Mouse (Mus musculus) myocyte (in vitro differentiated cells): ENCODE results near the gene Tmem120b. TPM values are rescaled to one million over a fixed set of nuclear protein-coding genes. Genes with fewer than 3 reads are reported as not detected.
"Not testable (repeated sequence)": the region's sequence is repeated elsewhere in the genome, so short reads cannot be mapped to it uniquely, and the experiment has no call there.

Experiments
- H3K27me3 ChIP-seq: one replicate; pipeline ENCODE4 v1.6.1; 2011; ENCODE audit not compliant: control insufficient read depth, insufficient read depth, insufficient read length
- H3K36me3 ChIP-seq: one replicate; pipeline ENCODE4 v1.6.1; 2011; ENCODE audit not compliant: control insufficient read depth, insufficient read depth
- H3K4me2 ChIP-seq: one replicate; pipeline ENCODE4 v1.6.1; 2011; ENCODE audit warnings: low read depth, control low read depth
- H3K4me3 ChIP-seq: one replicate; pipeline ENCODE4 v1.5.1; 2011; ENCODE audit warnings: mild to moderate bottlenecking, control low read depth, moderate library complexity
- H3K79me2 ChIP-seq: one replicate; pipeline ENCODE4 v1.6.1; 2011; ENCODE audit not compliant: control insufficient read depth, insufficient read depth
- H3ac ChIP-seq: one replicate; pipeline ENCODE4 v1.6.1; 2011; ENCODE audit not compliant: control insufficient read depth, insufficient read length
- CEBPB ChIP-seq: IDR thresholded peaks from 2 replicates; pipeline ENCODE4 v1.6.1; 2011; ENCODE audit warnings: mild to moderate bottlenecking, moderate library complexity; ENCODE audit not compliant: poor library complexity, insufficient read depth, severe bottlenecking
- E2F4 ChIP-seq: IDR thresholded peaks from one replicate; pipeline ENCODE4 v1.6.1; 2011; ENCODE audit warnings: mild to moderate bottlenecking, control low read depth, moderate library complexity; ENCODE audit not compliant: insufficient read depth
- MAX ChIP-seq: IDR thresholded peaks from one replicate; pipeline ENCODE4 v1.6.1; 2011; ENCODE audit warnings: low read depth, mild to moderate bottlenecking, control low read depth
- MYOD1 ChIP-seq, 3 experiments: IDR thresholded peaks; one replicate each; pipeline ENCODE4 v1.6.1; 2011; ENCODE audit warnings: control low read depth in 2 of 3, low read depth in 2 of 3, mild to moderate bottlenecking in 2 of 3, moderate library complexity in 1 of 3; ENCODE audit not compliant: insufficient read length in 2 of 3, control insufficient read depth in 1 of 3
- MYOG ChIP-seq, 3 experiments: IDR thresholded peaks; one replicate each; pipeline ENCODE4 v1.6.1; 2011; ENCODE audit warnings: control low read depth in 2 of 3, low read depth in 2 of 3, mild to moderate bottlenecking in 2 of 3; ENCODE audit not compliant: insufficient read length in 2 of 3, control insufficient read depth in 1 of 3, insufficient read depth in 1 of 3
- POLR2A ChIP-seq: IDR thresholded peaks from one replicate; pipeline ENCODE4 v1.6.1; 2011; ENCODE audit warnings: low read depth, mild to moderate bottlenecking, control low read depth, moderate library complexity; ENCODE audit not compliant: insufficient read length
- POLR2AphosphoS2 ChIP-seq: IDR thresholded peaks from one replicate; pipeline ENCODE4 v1.6.1; 2011; ENCODE audit warnings: low read depth, control low read depth; ENCODE audit not compliant: insufficient read length
- REST ChIP-seq: IDR thresholded peaks from one replicate; pipeline ENCODE4 v1.6.1; 2011; ENCODE audit warnings: mild to moderate bottlenecking, control low read depth, moderate library complexity; ENCODE audit not compliant: insufficient read depth, insufficient read length
- SRF ChIP-seq: IDR thresholded peaks from one replicate; pipeline ENCODE4 v1.6.1; 2011; ENCODE audit warnings: low read depth; ENCODE audit not compliant: control insufficient read depth, insufficient read length
- TCF12 ChIP-seq: IDR thresholded peaks from one replicate; pipeline ENCODE4 v1.6.1; 2011; ENCODE audit warnings: mild to moderate bottlenecking, control low read depth; ENCODE audit not compliant: poor library complexity, insufficient read depth, severe bottlenecking
- TCF3 ChIP-seq: IDR thresholded peaks from one replicate; pipeline ENCODE4 v1.6.1; 2011; ENCODE audit warnings: low read depth, control low read depth; ENCODE audit not compliant: insufficient read length
- USF1 ChIP-seq: IDR thresholded peaks from one replicate; pipeline ENCODE4 v1.6.1; 2011; ENCODE audit warnings: low read depth, mild to moderate bottlenecking, control low read depth, moderate library complexity
- polyA plus RNA-seq: library from polyadenylated mRNA; unstranded; fragments of >200 nt; fragmentation: generic; extraction: Trizol; gene quantifications from one replicate; pipeline ENCODE4 v1.2.1, GENCODE M21; 2012; ENCODE audit warnings: missing spikeins

Gene Tmem120b
- polyA plus RNA-seq, 1 experiment = 41.3 TPM

GRCm38 (mm10) chr5:123059757-123060520 lies 8.3 kb upstream of the Tmem120b start:
- Histone ChIP-seq H3K36me3 (no peaks in the 10 kb centered on the region), H3K27me3 (no peaks in the 10 kb centered on the region), H3ac (no peak overlapping the region), H3K4me3 (no peak overlapping the region), H3K4me2 (peak overlapping the region; percentile 63), H3K79me2 (no peaks in the 10 kb centered on the region)
- TF ChIP-seq SRF (no peak), MYOD1 (IDR thresholded peaks at IDR 0.05; ENCODE audit: control insufficient read depth in 1 of 3, insufficient read length in 2 of 3, low read depth in 2 of 3) (peak; percentile 58 to 77 (median 63)), POLR2AphosphoS2 (no peak), USF1 (no peak), POLR2A (no peak), TCF12 (peak; percentile 14), MYOG (IDR thresholded peaks at IDR 0.05; ENCODE audit: control insufficient read depth in 1 of 3, insufficient read depth in 1 of 3, insufficient read length in 2 of 3, low read depth in 2 of 3) (peak in 2 of 3 experiments; percentile 70 to 81), MAX (no peak), CEBPB (no peak)

GRCm38 (mm10) chr5:123060706-123061401 lies 7.4 kb upstream of the Tmem120b start:
- TF ChIP-seq POLR2A (no peak), E2F4 (no peak), USF1 (no peak), MYOD1 (IDR thresholded peaks at IDR 0.05; ENCODE audit: control insufficient read depth in 1 of 3, insufficient read length in 2 of 3, low read depth in 2 of 3) (no peak), TCF3 (no peak), MAX (no peak), REST (no peak), CEBPB (no peak), SRF (no peak), POLR2AphosphoS2 (no peak), MYOG (IDR thresholded peaks at IDR 0.05; ENCODE audit: control insufficient read depth in 1 of 3, insufficient read depth in 1 of 3, insufficient read length in 2 of 3, low read depth in 2 of 3) (no peak), TCF12 (no peak)
- no peaks in the 10 kb centered on the region for H3K36me3 ChIP-seq
- no peaks in the 10 kb centered on the region for H3K27me3 ChIP-seq
- peak overlapping the region; percentile 63 for H3K4me2 ChIP-seq
- H3ac ChIP-seq = no peak overlapping the region
- no peak overlapping the region for H3K4me3 ChIP-seq
- H3K79me2 ChIP-seq = no peaks in the 10 kb centered on the region

DNA sequence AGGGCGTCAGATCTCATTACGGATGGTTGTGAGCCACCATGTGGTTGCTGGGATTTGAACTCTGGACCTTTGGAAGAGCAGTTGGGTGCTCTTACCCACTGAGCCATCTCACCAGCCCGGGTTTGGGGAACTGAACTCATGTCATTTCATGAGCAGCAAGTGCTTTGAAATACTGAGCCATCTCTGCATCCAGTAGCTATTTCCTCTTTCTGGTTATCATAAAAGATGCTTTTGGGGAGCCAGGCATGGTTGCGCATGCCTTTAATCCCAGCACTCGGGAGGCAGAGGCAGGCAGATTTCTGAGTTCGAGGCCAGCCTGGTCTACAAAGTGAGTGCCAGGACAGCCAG lies 6.8 kb upstream of the Tmem120b start:
- H3K4me3 ChIP-seq, H3K27me3 ChIP-seq, H3K36me3 ChIP-seq: not testable (repeated sequence)

DNA sequence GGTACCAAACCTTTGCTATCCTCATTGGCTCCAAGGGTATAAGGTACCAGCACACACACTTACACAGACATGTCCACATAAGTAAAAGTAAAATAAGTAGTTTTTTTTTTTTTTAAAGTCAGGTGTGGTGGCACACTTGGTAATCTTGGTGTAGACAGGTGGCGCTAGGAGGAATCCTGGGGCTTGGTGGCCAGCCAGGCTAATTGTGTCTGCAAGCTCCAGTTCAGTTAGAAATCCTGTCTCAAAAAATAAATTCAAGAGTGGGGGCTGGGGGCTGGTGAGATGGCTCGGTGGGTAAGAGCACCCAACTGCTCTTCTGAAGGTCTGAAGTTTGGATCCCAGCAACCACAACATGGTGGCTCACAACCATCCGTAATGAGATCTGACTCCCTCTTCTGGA lies 5.1 kb upstream of the Tmem120b start:
- Histone ChIP-seq H3K27me3 (no peaks in the 10 kb centered on the region), H3K36me3 (no peaks in the 10 kb centered on the region), H3K4me3 (no peak overlapping the region), H3K79me2 (no peaks in the 10 kb centered on the region), H3K4me2 (no peak overlapping the region), H3ac (no peak overlapping the region)
- no peak for TF ChIP-seq MYOG (IDR thresholded peaks at IDR 0.05; ENCODE audit: control insufficient read depth in 1 of 3, insufficient read depth in 1 of 3, insufficient read length in 2 of 3, low read depth in 2 of 3)
- no peak for TF ChIP-seq POLR2AphosphoS2
- no peak for TF ChIP-seq POLR2A
- no peak for TF ChIP-seq CEBPB
- TF ChIP-seq MAX = no peak
- TF ChIP-seq SRF = no peak
- TF ChIP-seq TCF12 = no peak
- no peak for TF ChIP-seq USF1
- TF ChIP-seq TCF3 = no peak
- no peak for TF ChIP-seq E2F4
- no peak for TF ChIP-seq REST
- no peak for TF ChIP-seq MYOD1 (IDR thresholded peaks at IDR 0.05; ENCODE audit: control insufficient read depth in 1 of 3, insufficient read length in 2 of 3, low read depth in 2 of 3)

More for the DNA sequence above, 6.8 kb upstream of the Tmem120b start:
- not testable (repeated sequence) for H3K79me2 ChIP-seq, H3K4me2 ChIP-seq, H3ac ChIP-seq

DNA sequence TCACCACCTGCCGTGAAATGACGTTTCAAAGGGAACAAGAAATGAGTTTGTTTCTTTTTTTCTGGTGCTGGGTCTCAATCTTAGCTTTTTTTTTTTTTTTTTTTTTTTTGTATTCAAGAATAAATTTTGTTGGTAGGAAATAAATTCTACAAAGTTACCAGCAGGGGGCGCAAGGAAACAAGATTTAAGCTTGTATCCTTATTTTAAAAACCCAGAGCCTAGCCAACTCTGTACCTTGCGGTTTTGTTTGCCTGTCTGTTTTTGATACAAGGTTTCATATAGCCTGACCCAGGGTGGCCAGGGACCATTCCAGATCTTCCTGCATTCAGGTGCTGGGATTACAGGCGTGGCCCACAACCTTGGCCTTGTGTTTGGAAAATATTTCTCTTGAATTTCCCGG lies 4.0 kb upstream of the Tmem120b start:
- Histone ChIP-seq H3K36me3 (no peaks in the 10 kb centered on the region), H3K79me2 (no peaks in the 10 kb centered on the region), H3K4me3 (no peak overlapping the region), H3K4me2 (no peak overlapping the region), H3ac (no peak overlapping the region), H3K27me3 (no peaks in the 10 kb centered on the region)
- no peak for TF ChIP-seq SRF
